Mouse (Mus musculus) megakaryocyte, embryonic 14.5 days (primary cell): ENCODE data around the gene Olfr749.

Source experiments
- FLI1 ChIP-seq: IDR thresholded peaks from 2 replicates; pipeline ENCODE4 v1.6.1; 2012; ENCODE audit warnings: low read length, inconsistent platforms, mixed read lengths
- GATA1 ChIP-seq: IDR thresholded peaks from 3 replicates; pipeline ENCODE4 v1.6.1; 2012; ENCODE audit warnings: mixed read lengths, low read length, inconsistent platforms, borderline replicate concordance

DNA sequence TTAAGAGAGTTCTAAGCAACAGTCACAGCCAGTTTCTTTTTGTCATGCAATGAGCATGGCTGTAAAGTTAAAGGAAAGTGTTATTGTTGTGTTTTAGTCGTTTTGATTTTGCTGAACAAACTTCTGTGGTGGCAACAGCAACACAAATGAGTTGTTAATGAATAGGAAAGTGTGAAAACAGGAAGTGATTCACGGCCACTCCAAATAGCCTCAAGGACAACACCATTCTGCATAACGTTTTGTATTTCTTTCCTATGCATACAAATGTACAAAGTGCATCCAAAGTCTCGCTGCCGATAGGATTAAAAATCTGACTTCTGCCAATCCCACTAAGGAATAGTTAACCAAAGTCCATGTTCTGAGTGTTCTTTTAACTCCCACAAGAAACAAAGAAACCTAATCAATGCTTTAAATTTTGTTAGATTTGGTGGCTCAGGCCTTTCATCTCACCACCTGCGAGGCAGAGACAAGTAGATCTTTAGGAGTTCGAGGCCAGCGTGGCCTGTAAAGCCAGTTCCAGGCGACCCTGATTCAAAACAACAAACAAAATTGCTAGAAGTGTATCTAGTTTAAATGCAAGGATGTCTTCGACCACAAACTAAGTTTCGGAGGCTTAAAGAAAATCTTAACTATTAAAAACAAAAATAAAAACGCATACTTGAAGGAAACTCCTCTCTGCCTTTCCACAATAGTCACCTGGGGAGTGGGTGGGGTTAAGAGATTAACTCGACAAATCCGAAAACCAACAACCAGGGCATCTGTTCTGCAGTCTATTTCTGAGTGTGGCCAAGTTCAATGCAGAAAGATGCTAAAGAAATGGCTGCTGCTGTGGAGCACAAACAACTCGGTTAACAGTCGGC, 39.7 kb upstream of the Olfr749 start:
- TF ChIP-seq GATA1 (no peak), FLI1 (no peak)
